Mouse (Mus musculus) lung, adult 2 months (tissue): ENCODE results near the gene Zfp362. TPM values are rescaled to one million over a fixed set of nuclear protein-coding genes. Genes with fewer than 3 reads are reported as not detected.

Source experiments
- DNase-seq: peaks from one replicate; pipeline ENCODE4 v3.0.0; 2022
- H3K4me1 ChIP-seq: fragments of 200-500 bp; 2 replicates; pipeline ENCODE4 v1.6.1; 2011; ENCODE audit warnings: low read length; ENCODE audit not compliant: control insufficient read depth, insufficient read depth
- H3K4me3 ChIP-seq: fragments of 200-500 bp; replicated peaks from 2 replicates; pipeline ENCODE3; 2011; ENCODE audit warnings: low read depth, mild to moderate bottlenecking, control low read depth, low read length; ENCODE audit errors: extremely low read depth
- CTCF ChIP-seq: fragments of 200-500 bp; IDR thresholded peaks from 2 replicates; pipeline ENCODE4 v1.5.1; 2011; ENCODE audit warnings: mild to moderate bottlenecking, low read length, control low read depth; ENCODE audit not compliant: insufficient read depth
- POLR2A ChIP-seq: fragments of 200-500 bp; IDR thresholded peaks from 2 replicates; pipeline ENCODE4 v1.6.1; 2011; ENCODE audit warnings: low read depth, mild to moderate bottlenecking, control low read depth, low read length, borderline replicate concordance; ENCODE audit errors: extremely low read depth
- WGBS: fragments of 180-500 bp; shearing (Covaris S2); methylation state at CpG from one replicate; pipeline ENCODE4 v1.1.7; 2018; 5-methylcytosine and 5-hydroxymethylcytosine counted together
- polyA plus RNA-seq: library from polyadenylated mRNA; depleted of rRNA; stranded (reverse); fragments of >200 nt; gene quantifications from 2 replicates; pipeline ENCODE4 v1.2.3, GENCODE M21; 2012

Zfp362 gene
- polyA plus RNA-seq, 1 experiment: 43.8 TPM

GRCm38 (mm10) chr4:128785921-128786654 is 19.8 kb downstream of the Zfp362 start:
- DNase-seq: no peak
- 87% methylated on average over 11 of the region's 11 CpGs for WGBS
- H3K4me1 ChIP-seq: no peaks in the 10 kb centered on the region
- TF ChIP-seq CTCF (no peak), POLR2A (no peak)
- no peak overlapping the region for H3K4me3 ChIP-seq

GRCm38 (mm10) chr4:128784950-128785631 is 20.8 kb downstream of the Zfp362 start:
- DNase-seq: no peak
- Histone ChIP-seq H3K4me1 (no peaks in the 10 kb centered on the region), H3K4me3 (no peak overlapping the region)
- TF ChIP-seq POLR2A: no peak
- no peak for TF ChIP-seq CTCF
- 88% methylated on average over 15 of the region's 15 CpGs for WGBS

GRCm38 (mm10) chr4:128782645-128783044 is 23.2 kb downstream of the Zfp362 start:
- H3K4me1 ChIP-seq: no peaks in the 10 kb centered on the region
- WGBS: 52% methylated on average over 4 of the region's 4 CpGs
- H3K4me3 ChIP-seq: no peak overlapping the region
- no peak for DNase-seq
- TF ChIP-seq CTCF (no peak), POLR2A (no peak)

DNA sequence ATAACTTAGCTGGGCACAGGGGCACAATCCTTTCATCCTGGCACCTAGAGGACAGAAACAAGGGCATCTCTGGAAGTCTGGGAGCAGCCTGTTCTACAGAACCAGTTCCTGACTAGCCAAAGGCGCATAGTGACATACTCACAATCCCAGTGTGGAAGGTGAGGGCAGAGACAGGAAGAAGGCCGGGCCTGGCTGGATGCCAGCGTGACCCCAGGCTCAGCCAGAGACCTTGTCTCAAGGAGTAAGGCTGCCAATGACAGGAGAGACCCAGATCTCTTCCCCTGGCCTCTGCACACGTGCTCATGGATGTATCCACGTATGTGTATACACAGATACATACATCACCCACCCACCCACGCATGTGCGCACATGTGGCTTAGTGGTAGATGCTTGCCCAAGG is 23.8 kb downstream of the Zfp362 start:
- no peak for DNase-seq
- 64% methylated on average over 7 of the region's 7 CpGs for WGBS

GRCm38 (mm10) chr4:128777593-128777992 is 28.3 kb downstream of the Zfp362 start:
- TF ChIP-seq POLR2A (no peak), CTCF (no peak)
- Histone ChIP-seq H3K4me1 (no peaks in the 10 kb centered on the region), H3K4me3 (no peak overlapping the region)
- WGBS: 84% methylated on average over 11 of the region's 11 CpGs
- no peak for DNase-seq

More for the DNA sequence above, 23.8 kb downstream of the Zfp362 start:
- TF ChIP-seq CTCF: no peak
- TF ChIP-seq POLR2A: no peak
- Histone ChIP-seq H3K4me3 (no peak overlapping the region), H3K4me1 (no peaks in the 10 kb centered on the region)

DNA sequence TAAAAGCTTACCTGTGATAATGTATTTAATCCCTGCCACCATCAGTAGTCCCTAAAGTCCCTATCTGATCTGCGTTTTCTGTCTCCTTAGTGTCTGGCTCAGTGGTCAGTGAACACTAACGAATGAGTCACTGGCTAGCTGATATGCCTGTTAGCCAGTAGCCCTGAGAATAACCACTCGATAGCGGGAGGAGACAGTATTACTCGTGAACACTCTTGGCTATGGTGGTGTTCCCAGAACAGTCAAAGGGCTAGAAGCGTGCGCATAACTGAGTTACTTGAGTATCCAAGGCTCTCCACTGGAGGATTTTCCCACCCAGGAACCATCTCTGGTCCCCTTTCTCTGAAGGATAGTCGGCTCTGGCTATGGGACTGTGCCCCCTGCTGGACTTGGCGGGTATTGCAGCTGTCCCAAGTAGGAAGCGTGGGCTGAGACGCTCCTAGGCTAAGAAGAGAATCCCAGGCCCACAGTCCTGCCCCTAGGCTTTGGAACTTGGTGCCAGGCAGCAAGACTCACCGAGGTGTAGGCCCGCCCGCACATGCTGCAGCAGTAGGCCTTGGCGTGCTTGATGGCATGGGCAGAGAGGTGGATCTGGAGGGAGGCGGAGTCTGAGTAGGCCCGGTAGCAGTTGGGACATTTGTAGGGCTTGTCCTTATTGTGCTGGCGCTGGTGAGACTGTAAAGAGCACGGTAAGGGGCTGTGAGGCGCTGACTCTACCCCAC is 29.1 kb downstream of the Zfp362 start:
- Histone ChIP-seq H3K4me1 (no peaks in the 10 kb centered on the region), H3K4me3 (no peak overlapping the region)
- peak; percentile 83 for DNase-seq
- 49% methylated on average over 20 of the region's 20 CpGs for WGBS
- TF ChIP-seq POLR2A: no peak
- TF ChIP-seq CTCF: peak; percentile 94

DNA sequence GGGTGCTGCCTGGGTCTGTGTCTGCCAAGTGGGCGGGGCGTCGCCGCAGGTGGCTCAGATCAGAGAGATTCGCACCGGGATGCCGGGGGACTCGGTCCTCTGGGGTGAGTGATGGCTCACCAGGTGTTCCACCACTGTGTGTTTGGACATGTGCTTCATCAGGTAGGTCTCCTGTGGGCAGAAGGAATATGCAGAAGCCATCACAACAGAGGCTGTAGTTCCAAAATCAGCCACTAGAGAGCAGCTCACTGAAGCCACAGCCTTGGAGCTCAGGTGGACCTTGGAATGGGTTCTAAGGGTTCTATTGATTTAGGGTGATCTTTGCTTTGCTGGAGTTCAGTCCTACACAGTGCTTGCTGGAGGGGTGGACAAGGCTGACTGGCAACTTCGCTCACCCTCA is 31.4 kb downstream of the Zfp362 start:
- 92% methylated on average over 9 of the region's 9 CpGs for whole genome bisulfite sequencing
- no peak overlapping the region for H3K4me3 ChIP-seq
- peak; percentile 55 for DNase-seq
- 0 out of 2 replicates have a peak, but pooled peaks cover 2% of the 10 kb centered on the region for H3K4me1 ChIP-seq
- TF ChIP-seq CTCF (peak; percentile 60), POLR2A (no peak)

DNA sequence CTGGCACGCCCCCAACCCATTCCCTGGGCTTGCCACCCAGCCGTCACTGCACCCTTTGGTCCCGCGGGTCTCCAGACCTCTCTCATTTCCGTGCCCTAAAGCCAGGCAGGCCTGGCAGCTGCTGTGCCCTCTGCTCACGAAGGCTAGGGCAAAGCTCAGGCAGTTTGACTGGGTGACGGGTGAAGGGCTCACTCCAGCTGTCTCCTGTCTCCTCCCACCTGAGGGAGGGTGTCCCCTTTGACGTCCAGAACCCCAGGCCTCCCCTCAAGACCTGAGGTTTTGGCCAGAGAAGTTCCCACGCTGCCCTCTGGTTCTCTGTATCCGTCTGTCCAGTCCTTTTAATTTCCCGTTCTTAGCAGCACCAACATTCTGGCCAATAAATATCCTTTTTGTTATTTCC is 32.0 kb downstream of the Zfp362 start:
- 78% methylated on average over 11 of the region's 11 CpGs for WGBS
- Histone ChIP-seq H3K4me3 (no peak overlapping the region), H3K4me1 (peaks cover 2% of the 10 kb centered on the region; the same call in 1 of the 2 replicates)
- no peak for TF ChIP-seq CTCF
- no peak for DNase-seq

DNA sequence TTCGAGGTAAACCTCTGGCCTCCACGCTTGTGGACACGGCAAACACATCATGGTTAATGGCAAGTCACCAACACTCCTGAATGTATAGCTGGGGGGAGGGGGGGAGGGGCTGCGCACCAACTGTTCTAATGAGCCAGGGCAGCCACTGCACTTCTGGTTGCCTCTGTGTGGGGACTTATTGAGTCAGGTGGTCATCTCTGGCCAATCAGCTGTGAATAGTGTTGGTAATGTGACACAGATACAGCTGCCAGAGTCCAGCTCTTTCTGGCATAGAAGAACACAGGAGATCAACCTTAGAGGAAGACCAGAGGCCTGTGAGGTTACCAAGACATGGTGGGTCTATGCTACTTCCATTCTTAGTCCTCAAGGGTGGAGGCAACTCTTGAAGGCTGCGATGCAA is 35.1 kb downstream of the Zfp362 start:
- no peak for TF ChIP-seq CTCF
- TF ChIP-seq POLR2A: no peak
- WGBS: 71% methylated on average over 5 of the region's 5 CpGs
- H3K4me1 ChIP-seq: peaks cover 9% of the 10 kb centered on the region
- H3K4me3 ChIP-seq: no peak overlapping the region
- DNase-seq: no peak
